Mouse (Mus musculus): ENCODE results near the gene Foxred2. TPM values are rescaled to one million over a fixed set of nuclear protein-coding genes. Genes with fewer than 3 reads are reported as not detected.

Foxred2 gene
- total RNA-seq, 2 experiments from 2014 or later = 2.1 to 4.7 TPM

DNA sequence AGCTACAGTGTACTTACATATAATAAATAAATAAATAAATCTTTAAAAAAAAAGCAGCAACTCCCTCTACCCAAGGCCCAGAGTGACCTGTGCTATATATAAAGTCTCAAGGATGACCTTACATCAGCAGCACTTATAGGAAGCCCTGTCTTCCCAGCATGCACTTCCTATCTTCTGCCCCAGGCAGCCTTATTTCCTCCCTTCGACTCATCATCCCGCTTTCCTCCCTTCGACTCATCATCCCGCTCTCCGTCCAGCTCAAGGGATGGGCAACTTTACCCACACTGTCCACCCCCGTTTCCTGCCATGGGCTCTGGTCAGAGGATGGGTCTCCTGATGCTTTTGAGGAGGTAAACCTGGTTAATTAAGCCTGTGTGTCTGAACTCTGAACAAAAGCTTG is 34.9 kb downstream of the Foxred2 start:
- no peak for ATAC-seq (replicated peaks; ENCODE audit: low FRiP score, poor library complexity, severe bottlenecking)

DNA sequence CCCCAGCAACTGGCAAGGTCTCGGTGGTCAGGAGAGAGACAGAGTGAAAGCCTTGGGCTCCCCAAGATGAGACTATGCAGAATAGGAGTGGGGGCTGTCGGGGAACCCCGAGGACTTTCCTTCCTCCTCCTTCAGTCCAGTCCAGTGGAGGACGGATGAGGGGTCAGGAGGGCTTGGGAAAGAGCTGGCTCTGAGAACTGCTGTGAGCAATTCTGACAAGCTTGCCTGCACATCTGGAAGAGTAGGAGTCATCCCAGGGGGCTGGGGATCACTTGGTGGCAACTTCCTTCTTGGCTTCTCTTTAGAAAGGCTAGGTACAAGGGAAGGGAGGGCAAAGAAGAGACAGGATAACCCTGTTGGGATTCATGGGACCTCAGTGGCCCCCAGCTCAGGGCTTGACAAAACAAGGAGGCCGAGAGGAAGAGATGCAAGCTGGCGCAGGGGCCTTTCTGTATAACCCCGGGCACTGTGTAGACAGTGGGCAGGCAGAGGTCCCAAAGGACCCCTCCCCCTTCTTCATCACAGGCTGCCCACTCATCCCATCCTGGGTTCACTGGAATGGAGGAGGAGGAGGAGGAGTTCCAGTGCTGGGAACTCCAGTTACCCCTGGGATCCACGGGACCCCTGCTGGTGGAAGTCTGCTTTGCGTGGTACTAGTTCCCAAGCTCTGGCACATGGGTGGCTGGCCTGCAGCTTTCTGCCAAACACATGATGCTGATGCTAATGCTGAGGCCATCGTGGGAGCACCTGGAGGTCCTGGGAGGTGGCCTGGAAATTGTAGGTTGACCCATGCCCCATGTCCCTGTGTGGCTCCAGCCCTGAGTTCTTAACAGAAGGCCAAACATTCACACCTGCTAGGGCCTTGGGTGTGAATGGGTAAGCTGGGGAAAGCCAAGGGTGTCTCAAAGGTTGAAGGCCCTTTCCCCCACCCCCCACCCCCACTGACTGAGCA is 35.7 kb downstream of the Foxred2 start:
- ATAC-seq (replicated peaks; ENCODE audit: low FRiP score, poor library complexity, severe bottlenecking) = no peak

DNA sequence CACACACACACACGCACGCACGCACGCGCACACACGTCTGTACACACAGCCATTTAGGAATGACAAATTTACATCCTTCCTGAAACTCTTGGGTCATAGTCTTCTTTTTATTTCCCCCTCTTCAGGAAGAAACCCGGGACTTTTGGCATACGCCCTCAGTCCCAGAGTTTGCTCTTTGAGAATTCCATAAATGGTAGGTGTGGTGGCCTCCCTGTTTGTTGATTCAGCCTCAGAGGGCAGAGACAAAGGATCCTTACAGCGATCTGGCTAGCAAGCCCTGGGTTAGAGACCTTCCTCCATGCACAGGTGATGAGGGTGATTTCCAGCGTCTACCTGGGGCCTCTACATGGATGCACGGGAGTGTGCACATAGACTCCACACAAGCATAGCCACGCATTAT is 37.1 kb downstream of the Foxred2 start:
- no peak for ATAC-seq (replicated peaks; ENCODE audit: low FRiP score, poor library complexity, severe bottlenecking)

DNA sequence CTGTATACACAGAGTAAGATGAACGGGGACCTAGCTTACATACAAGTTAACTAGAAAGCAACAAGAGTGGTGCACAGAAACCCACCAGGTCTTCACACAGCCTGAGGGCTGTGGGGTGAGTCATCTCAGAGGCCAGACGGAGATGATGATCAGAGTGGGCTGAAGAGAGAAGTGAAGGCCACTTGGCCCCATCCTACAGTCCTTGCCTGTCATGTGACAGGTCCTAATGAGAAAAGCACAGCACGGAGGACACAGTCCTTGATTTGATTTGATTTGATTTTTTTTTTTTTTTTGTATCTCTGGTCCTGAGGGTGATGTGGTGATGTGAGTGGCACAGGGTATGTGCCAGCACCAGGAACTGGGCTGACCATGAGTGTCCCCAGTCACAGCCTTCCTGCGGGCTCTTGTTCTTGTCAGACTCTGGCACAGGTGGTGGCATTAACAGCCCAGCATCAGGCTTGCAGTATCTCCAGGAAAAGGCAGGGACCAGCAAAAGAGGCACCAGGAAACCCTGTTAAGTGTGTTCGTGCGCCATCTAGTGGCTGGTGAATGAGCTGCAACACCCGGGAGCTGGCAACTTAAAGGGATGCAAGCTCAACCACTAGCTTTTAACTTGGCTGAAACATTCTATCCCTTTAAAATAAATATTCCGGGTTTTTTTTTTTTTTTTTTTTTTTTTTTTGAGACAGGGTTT is 39.5 kb downstream of the Foxred2 start:
- ATAC-seq (replicated peaks; ENCODE audit: low FRiP score, poor library complexity, severe bottlenecking) = peak; percentile 72

DNA sequence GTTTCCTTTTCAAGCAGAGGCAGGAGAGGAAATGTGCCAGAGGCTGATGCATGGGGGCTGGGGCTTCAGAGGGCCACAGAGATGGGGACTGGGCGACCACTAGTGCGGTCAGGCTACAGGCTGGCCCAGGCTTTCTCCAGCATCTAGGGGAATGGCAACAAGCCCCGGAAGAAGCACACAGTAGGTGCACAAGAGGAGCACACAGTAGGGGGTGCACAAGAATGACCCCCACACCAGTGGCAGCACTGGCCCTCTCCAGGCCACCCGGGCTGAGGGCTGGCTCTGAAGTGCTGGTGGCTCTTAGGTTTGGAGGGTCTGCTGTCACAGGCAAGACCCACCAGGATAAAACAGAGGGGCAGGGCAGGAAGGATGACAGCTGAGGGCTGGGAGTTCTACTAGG is 41.2 kb downstream of the Foxred2 start:
- no peak for ATAC-seq (replicated peaks; ENCODE audit: low FRiP score, poor library complexity, severe bottlenecking)

DNA sequence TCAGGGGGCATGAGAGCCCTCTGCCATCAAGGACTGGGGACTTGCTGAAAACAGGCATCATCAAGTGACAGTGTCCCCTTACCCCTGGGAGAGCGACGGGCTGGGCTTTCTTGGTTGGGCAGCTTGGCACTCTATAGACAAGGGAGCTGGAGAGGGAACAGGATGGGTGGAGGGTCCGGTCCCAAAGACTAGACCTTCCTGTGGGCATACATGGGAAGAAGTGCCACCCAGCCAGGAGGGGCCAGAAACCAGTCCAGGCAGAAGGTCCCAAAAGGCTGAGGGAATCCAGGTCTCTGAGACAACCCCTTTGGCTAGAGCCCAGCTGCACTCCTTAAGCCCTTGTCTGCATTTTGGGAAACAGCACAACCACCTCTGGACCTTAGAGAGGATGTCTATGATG is 42.0 kb downstream of the Foxred2 start:
- ATAC-seq (replicated peaks; ENCODE audit: low FRiP score, poor library complexity, severe bottlenecking) = no peak

DNA sequence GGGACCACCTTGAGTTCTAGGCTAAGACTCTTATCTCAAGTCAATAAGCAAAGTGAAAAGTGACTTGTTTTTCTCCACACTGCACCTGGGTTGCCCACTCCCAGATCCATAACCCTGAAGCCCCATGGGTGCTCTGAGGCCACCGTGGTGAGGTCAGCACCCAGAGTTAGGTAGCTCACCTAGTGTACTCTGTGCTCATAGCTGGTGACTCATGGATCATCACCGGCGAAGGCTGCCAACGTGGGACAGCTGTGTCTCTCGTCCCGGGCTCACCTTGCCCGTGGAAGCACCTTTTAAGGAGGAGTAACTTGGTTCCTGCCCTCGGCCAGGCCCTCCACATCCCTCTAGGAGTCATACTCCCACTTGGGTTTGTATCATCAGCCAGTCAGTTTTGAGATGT is 43.5 kb downstream of the Foxred2 start:
- no peak for ATAC-seq (replicated peaks; ENCODE audit: low FRiP score, poor library complexity, severe bottlenecking)

DNA sequence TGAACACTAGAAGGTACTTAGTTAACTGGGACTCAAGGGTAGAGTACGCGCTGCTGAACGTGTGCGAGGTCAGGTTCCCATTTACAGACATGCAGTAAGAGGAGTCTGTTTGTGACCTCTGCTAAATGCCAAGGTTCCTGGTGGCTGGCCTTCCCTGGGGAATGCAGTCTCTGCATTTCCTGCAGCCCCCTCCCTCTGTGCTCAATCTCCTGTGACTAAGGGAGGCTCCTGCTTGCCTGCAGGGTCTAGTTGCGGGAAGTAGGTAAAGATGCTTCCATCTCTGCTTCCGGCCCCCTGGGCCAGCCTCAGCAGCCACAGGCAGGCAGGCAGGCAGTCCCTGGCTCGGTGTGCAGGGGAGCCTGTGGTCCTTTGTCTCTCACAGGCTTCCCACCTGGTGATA is 43.9 kb downstream of the Foxred2 start:
- no peak for ATAC-seq (replicated peaks; ENCODE audit: low FRiP score, poor library complexity, severe bottlenecking)

DNA sequence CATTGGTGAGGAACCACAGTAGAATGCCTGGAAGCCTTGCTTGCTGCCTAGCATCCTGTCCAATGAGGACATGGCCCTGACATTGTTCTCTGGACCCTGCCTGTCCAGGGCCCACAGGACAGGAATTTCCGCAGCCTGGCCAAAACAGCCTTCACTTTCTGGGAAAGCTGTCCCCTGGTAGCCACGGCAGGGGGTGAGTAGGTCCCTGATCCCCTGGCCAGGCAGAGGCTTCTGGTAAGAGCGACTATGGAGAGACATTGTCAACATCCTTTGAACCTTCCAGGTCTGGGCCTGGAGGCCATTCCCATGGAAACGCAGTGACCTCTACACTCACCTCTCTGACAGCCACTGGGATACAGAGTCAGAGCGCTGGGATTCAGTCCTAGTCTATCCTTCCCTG is 44.5 kb downstream of the Foxred2 start:
- ATAC-seq (replicated peaks; ENCODE audit: low FRiP score, poor library complexity, severe bottlenecking) = no peak

DNA sequence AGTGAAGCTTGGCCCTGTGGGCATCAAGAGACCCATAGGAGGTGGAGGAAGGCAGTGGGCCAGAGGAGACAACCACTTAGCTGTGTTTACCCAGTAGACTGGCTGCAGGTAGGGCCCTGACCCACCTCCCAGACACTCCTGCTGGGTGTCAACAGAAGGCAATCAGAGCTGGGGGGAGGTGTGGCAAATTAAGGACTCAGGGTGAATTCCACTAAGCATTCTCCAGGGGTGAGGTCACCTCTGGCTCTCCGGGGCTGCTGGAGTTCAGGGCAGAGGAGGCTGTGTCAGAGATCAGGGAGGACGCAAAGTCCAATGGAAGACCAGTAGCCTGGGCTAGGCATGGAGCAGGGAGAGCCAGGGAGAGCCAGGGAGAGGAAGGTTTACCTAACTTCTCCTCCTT is 45.5 kb downstream of the Foxred2 start:
- no peak for ATAC-seq (replicated peaks; ENCODE audit: low FRiP score, poor library complexity, severe bottlenecking)

DNA sequence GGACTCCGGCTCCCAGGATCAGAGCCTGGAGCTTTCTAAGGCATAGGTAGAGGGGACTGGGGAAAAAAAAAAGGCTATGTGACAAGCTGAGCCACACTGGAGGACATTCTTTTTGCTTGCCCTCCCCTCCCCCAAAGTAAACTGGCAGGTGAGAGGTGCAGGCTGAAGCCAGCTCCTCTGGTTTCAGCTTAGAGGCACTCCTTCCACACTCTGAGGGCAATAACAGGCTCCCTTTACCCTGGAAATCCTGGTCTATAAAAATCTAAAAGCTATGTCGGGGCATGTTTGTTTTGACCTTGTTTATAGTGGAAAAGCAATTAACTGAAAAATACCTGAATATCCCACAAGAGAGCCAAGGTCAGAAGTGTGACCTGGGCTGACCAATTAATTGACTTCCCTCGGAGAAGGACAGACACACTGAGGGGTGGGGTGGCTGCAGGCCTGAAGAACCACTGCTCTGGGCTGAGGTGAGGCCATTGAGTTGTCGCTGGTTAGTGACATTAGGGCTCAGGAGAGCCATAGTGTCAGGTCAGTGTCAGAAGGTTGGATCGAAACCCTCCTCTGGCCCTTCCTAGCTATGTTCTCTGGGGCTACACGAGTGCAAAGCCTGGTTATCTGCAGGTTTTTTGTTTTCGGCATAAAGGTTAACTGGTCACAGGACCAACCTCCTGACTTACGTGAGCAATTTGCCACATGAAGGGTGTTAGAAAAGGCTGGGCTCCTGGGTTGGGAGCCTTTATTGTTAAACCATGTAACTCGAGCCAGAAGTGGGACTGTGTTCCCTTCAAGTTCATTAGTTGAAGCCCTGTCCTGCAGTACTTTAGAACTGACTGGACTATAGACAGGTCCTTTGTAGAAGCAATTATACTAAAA is 48.6 kb downstream of the Foxred2 start:
- no peak for ATAC-seq (replicated peaks; ENCODE audit: low FRiP score, poor library complexity, severe bottlenecking)

DNA sequence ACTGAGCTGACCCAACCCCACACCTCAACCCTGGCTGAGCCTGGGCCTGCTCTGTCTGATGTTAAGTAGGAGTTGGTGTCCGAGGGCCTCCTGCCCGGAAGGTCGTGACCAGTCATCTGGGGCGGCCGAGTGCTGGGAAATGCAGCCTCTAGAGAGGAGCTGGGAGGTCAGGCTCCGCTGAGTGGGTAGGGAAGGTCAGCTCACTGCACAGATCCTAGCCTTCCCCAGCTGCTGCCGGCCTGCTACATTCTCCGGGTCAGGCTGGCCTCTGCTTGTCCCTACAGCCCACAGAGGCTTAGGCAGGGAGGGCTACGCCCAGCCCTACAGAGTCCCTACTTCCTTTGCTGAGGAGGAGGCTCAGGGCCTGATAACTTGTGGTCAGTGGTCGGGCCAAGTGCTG is 50.0 kb downstream of the Foxred2 start:
- no peak for ATAC-seq (replicated peaks; ENCODE audit: low FRiP score, poor library complexity, severe bottlenecking)

DNA sequence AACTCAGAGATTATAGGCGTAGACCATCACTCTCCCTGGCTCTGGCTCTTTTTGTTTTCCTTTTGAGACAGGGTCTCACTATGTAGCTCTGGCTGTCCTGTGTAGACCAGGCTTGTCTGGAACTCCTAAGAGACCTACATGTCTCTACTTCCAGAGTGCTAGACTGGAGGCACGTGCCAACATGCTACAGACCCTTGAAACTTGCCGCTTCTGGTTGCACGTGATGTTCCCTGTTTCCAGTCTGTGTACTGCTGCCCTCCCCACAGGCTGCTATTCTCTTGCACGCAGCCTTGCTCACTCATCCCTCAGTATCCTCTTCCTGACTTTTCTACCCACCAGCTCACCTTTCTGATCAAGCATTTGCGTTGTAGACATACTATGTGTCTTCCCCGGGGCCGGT is 50.4 kb downstream of the Foxred2 start:
- no peak for ATAC-seq (replicated peaks; ENCODE audit: low FRiP score, poor library complexity, severe bottlenecking)

DNA sequence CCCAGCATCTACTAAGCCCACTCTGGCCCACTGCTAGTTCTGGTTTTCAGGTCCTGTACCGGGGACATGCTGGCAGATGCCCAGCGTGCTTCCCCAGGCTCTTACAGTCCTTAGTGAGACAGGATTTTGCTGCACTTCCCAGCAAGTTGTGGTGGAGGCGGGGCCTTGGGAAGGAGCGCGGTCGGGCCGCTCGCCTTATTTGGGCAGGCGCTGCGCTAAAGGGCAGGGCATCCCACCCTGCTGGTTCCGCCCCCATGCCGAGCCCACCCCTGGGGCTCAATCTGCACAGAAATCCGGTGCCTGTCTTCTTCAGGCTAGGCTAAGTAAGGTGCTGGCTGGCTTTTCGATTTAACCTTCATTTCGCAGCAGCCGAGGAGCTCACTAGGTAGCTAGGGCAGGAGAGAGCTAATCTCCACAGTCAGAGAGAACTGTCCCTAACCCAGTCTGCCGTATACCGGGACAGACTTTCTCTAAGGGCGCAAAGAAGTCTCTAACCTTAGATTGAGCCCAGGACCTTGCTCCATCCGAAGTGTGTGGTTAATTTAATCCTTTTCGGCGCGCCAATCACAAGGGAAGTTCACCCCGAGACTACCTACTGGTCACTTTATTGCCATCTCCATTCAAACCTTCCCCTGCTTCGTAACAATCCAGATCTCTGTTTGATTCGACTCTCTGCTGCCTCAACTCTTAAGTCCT is 51.1 kb downstream of the Foxred2 start:
- ATAC-seq (replicated peaks; ENCODE audit: low FRiP score, poor library complexity, severe bottlenecking) = no peak

DNA sequence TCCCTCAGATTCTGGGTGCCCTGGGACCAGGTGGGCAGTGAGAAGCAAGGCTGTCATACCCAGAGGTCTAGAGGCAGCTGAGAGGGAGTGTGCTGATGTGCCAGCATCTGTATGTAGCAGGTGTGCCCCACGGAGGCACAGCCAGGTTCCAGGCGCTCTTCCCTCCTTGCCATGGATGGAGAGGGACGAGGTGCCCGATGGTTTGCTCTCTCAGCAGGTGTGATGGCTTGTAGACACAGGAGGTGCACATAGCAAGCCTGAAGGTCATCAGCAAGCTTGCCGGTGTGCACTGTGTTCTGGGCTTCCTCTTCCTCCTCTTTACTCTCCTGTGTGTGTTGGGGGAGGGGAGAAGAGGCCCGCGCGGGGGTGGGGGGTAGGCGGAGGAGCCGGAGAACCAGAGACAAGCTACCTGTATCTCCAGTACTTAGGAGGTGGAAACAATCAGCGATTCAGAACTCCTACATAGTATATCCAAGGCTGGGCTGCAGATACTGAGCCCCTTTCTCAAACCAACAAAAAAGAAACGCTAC is 52.1 kb downstream of the Foxred2 start:
- no peak for ATAC-seq (replicated peaks; ENCODE audit: low FRiP score, poor library complexity, severe bottlenecking)

DNA sequence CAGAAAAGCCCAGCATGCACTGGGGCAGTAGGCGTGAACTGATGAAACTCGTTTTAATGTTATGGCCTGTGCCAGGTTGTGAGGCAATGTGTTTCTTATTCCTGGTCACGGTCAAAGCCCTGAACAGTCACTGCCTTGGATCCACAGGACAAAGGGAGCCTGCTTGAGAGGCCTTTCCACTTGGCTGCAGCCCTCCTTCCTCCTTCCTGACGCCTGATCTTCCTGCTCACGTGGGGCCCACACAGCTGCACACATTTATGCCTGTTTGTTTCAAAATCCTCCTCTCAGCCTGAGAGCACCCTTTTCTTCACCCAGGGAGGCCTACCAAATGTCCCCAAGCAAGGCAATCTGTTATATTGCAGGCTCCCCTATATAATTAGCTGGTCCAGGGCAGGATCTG is 53.3 kb downstream of the Foxred2 start:
- no peak for ATAC-seq (replicated peaks; ENCODE audit: low FRiP score, poor library complexity, severe bottlenecking)

DNA sequence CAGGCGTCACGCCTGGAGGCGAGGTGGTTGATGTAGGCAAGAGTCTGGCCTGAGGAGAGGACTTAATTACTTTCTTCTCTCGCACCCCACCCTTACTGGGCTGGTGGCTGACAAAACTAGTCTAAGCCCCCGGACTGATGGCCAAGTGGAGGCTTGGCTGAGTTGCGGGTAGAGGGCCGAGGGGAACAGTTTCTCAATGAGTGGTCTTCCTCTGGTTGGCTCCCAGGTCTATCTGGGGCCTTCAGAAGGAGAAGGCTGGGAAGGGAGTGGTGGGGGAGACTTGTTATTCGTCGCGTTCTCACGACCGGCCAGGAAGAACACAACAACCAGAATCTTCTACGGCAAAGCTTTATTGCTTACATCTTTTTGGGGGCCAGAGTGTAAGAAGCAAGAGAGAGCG is 61.6 kb downstream of the Foxred2 start:
- peak; percentile 52; the same call in 1 of the 2 replicates for ATAC-seq (replicated peaks; ENCODE audit: low FRiP score, poor library complexity, severe bottlenecking)

DNA sequence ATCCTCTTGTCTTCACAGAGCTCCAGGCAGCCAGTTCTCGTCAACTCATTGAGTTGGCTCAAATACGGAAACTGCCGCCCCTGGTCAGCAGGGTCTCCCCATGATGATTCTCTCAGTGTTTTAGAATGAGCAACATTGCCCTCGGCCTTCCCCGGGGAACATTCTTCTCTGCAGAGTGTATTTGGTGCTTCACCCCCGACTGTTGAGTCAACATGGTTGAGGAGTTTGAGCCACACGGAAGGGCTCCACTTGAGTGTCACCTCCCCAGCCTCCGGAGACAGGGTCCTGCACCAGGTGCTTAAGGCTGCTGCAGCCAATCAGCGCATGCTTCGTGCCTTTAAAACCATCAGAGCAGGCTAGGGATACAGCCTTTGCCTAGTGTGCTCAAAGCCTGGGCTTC is 63.2 kb downstream of the Foxred2 start:
- no peak for ATAC-seq (replicated peaks; ENCODE audit: low FRiP score, poor library complexity, severe bottlenecking)

DNA sequence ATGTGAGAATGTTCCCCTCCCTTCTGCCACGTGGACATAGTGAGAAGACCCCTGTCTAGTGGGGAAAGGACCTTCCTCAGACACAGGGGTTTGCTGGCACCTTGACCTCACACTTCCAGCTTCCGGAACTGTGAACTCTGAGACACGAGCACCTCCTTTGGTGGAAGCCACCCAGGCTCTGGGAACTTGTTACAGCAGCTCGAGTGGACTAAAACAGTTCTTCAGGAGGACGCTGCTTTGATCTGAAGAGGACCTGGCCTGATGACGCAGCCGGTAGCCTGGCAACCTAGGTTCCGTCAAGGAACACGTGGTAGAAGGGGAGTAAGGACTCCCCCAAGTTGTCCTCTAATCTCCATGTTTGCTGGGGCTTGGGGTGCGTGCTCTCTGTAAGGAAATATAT is 64.1 kb downstream of the Foxred2 start:
- ATAC-seq (replicated peaks; ENCODE audit: low FRiP score, poor library complexity, severe bottlenecking) = no peak

Data from erythroblast, adult 5-6 weeks (primary cell).